Mouse (Mus musculus): ENCODE results near the gene Bet1l. TPM values are rescaled to one million over a fixed set of nuclear protein-coding genes. Genes with fewer than 3 reads are reported as not detected.

Bet1l gene
- polyA plus RNA-seq, 1 experiment: 19.9 TPM

GRCm38 (mm10) chr7:140851916-140852315 lies 5.5 kb downstream of the Bet1l start:
- no peak overlapping the region for H3K4me3 ChIP-seq (ENCODE audit: insufficient read depth, poor library complexity, severe bottlenecking)
- peaks cover 22% of the 10 kb centered on the region for H3K36me3 ChIP-seq (ENCODE audit: control insufficient read depth, insufficient read depth)
- H3ac ChIP-seq (ENCODE audit: control insufficient read depth, insufficient read length, low read depth): no peak overlapping the region
- no peaks in the 10 kb centered on the region for H3K27me3 ChIP-seq (ENCODE audit: control insufficient read depth, insufficient read depth, insufficient read length)
- peaks cover 18% of the 10 kb centered on the region for H3K79me3 ChIP-seq (ENCODE audit: low read depth)
- TF ChIP-seq CTCF (IDR thresholded peaks at IDR 0.05; ENCODE audit: control insufficient read depth, insufficient read depth, insufficient read length): no peak
- TF ChIP-seq MAX (IDR thresholded peaks at IDR 0.05): no peak
- TF ChIP-seq CEBPB (IDR thresholded peaks at IDR 0.05; ENCODE audit: low read depth): no peak
- TF ChIP-seq MYOD1 (IDR thresholded peaks at IDR 0.05; ENCODE audit: control insufficient read depth, insufficient read length, low read depth): no peak
- TF ChIP-seq FOSL1 (IDR thresholded peaks at IDR 0.05; ENCODE audit: insufficient read depth, low read length, poor library complexity, severe bottlenecking): no peak
- TF ChIP-seq MYOG (IDR thresholded peaks at IDR 0.05; ENCODE audit: control insufficient read depth, extremely low read depth, insufficient read length): no peak
- no peak for TF ChIP-seq USF1 (IDR thresholded peaks at IDR 0.05; ENCODE audit: low read depth)
- peaks cover 26% of the 10 kb centered on the region for H3K79me2 ChIP-seq (ENCODE audit: control insufficient read depth, insufficient read depth)

DNA sequence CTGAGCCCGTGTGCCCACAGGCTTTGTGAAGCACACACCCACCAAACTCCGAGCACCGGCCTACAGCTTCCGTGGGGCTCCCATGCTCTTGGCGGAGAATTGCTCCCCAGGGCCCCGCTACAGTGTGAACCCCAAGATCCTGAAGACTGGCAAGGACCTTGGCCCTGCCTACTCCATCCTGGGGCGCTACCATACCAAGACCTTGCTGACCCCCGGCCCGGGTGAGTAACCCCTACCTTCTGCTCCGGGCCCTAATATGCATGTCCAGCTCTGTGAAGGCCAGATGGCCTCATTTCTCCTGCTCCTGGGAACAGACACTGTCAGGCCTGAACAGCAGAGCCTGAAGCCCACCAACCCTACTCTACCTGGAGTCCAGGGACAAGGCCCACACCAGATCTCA lies 8.8 kb downstream of the Bet1l start:
- Histone ChIP-seq H3K36me3 (ENCODE audit: control insufficient read depth, insufficient read depth) (peaks cover 12% of the 10 kb centered on the region), H3K79me3 (ENCODE audit: low read depth) (peaks cover 1% of the 10 kb centered on the region), H3ac (ENCODE audit: control insufficient read depth, insufficient read length, low read depth) (no peak overlapping the region), H3K27me3 (ENCODE audit: control insufficient read depth, insufficient read depth, insufficient read length) (peaks cover 10% of the 10 kb centered on the region), H3K79me2 (ENCODE audit: control insufficient read depth, insufficient read depth) (peaks cover under 1% of the 10 kb centered on the region), H3K4me3 (ENCODE audit: insufficient read depth, poor library complexity, severe bottlenecking) (no peak overlapping the region)
- TF ChIP-seq MYOD1 (IDR thresholded peaks at IDR 0.05; ENCODE audit: control insufficient read depth, insufficient read length, low read depth) (no peak), FOSL1 (IDR thresholded peaks at IDR 0.05; ENCODE audit: insufficient read depth, low read length, poor library complexity, severe bottlenecking) (no peak), CEBPB (IDR thresholded peaks at IDR 0.05; ENCODE audit: low read depth) (no peak), CTCF (IDR thresholded peaks at IDR 0.05; ENCODE audit: control insufficient read depth, insufficient read depth, insufficient read length) (no peak), MYOG (IDR thresholded peaks at IDR 0.05; ENCODE audit: control insufficient read depth, extremely low read depth, insufficient read length) (no peak), MAX (IDR thresholded peaks at IDR 0.05) (no peak), USF1 (IDR thresholded peaks at IDR 0.05; ENCODE audit: low read depth) (no peak)

GRCm38 (mm10) chr7:140847755-140848580 lies 9.4 kb downstream of the Bet1l start, which contains the start of gene Odf3:
Gene Odf3 (plus strand): TSS chr7:140847805.
- Histone ChIP-seq H3ac (ENCODE audit: control insufficient read depth, insufficient read length, low read depth) (no peak within 1 kb of the TSS), H3K36me3 (ENCODE audit: control insufficient read depth, insufficient read depth) (peaks cover 5% of the 10 kb centered on the region), H3K27me3 (ENCODE audit: control insufficient read depth, insufficient read depth, insufficient read length) (peaks cover 12% of the 10 kb centered on the region), H3K79me2 (ENCODE audit: control insufficient read depth, insufficient read depth) (no peaks in the 10 kb centered on the region), H3K79me3 (ENCODE audit: low read depth) (no peaks in the 10 kb centered on the region), H3K4me3 (ENCODE audit: insufficient read depth, poor library complexity, severe bottlenecking) (no peak within 1 kb of the TSS)
- TF ChIP-seq MAX (IDR thresholded peaks at IDR 0.05) (no peak), MYOG (IDR thresholded peaks at IDR 0.05; ENCODE audit: control insufficient read depth, extremely low read depth, insufficient read length) (no peak)

DNA sequence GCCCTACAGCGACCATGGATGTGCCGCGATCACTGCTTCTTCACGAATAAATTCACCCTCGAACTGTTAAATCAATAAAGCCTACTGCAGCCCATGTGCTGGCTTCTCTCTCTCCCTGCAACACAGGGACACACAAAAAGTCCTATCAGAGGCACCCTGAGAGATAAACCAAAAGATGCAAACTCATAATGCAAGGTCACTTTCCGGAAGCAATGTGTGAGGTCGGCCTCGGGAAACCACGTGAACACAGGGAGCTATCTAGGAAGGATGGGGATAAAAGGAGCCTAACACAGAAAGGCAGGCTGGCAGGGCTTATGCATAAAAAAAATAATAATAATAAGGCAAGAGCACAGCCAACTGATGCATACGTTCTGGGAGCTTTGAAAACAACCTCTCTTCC lies 10.7 kb downstream of the Bet1l start:
- peaks cover 12% of the 10 kb centered on the region for H3K27me3 ChIP-seq (ENCODE audit: control insufficient read depth, insufficient read depth, insufficient read length)
- H3K36me3 ChIP-seq (ENCODE audit: control insufficient read depth, insufficient read depth): no peaks in the 10 kb centered on the region
- H3ac ChIP-seq (ENCODE audit: control insufficient read depth, insufficient read length, low read depth): no peak overlapping the region
- no peaks in the 10 kb centered on the region for H3K79me3 ChIP-seq (ENCODE audit: low read depth)
- TF ChIP-seq CTCF (IDR thresholded peaks at IDR 0.05; ENCODE audit: control insufficient read depth, insufficient read depth, insufficient read length) (no peak), USF1 (IDR thresholded peaks at IDR 0.05; ENCODE audit: low read depth) (no peak), FOSL1 (IDR thresholded peaks at IDR 0.05; ENCODE audit: insufficient read depth, low read length, poor library complexity, severe bottlenecking) (no peak), MYOG (IDR thresholded peaks at IDR 0.05; ENCODE audit: control insufficient read depth, extremely low read depth, insufficient read length) (no peak), MAX (IDR thresholded peaks at IDR 0.05) (no peak), MYOD1 (IDR thresholded peaks at IDR 0.05; ENCODE audit: control insufficient read depth, insufficient read length, low read depth) (no peak), CEBPB (IDR thresholded peaks at IDR 0.05; ENCODE audit: low read depth) (no peak)
- H3K79me2 ChIP-seq (ENCODE audit: control insufficient read depth, insufficient read depth): no peaks in the 10 kb centered on the region
- H3K4me3 ChIP-seq (ENCODE audit: insufficient read depth, poor library complexity, severe bottlenecking): no peak overlapping the region

DNA sequence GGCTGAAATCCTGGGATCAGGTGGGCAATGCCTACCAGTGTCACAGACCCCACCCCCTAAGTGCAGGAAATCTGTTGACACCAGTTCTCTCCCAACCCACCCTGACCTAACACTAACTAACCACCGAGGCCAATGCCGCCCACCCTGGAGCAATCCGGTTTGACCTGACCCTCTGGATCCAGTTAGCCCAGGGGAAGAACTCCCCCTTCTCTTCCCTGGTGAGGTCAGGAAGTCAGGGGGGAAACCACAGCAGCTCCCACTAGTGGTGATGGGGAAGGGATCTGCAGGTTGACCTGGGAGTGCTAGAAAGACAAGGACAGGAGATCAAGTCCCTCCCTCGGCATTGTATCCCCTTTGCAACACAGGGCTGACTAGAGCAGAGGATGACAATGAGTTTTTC lies 11.7 kb downstream of the Bet1l start:
- TF ChIP-seq CEBPB (IDR thresholded peaks at IDR 0.05; ENCODE audit: low read depth) (no peak), MYOG (IDR thresholded peaks at IDR 0.05; ENCODE audit: control insufficient read depth, extremely low read depth, insufficient read length) (no peak), MAX (IDR thresholded peaks at IDR 0.05) (no peak), FOSL1 (IDR thresholded peaks at IDR 0.05; ENCODE audit: insufficient read depth, low read length, poor library complexity, severe bottlenecking) (no peak)

More for the DNA sequence above, 11.7 kb downstream of the Bet1l start:
- Histone ChIP-seq H3K79me2 (ENCODE audit: control insufficient read depth, insufficient read depth) (no peaks in the 10 kb centered on the region), H3ac (ENCODE audit: control insufficient read depth, insufficient read length, low read depth) (no peak overlapping the region), H3K27me3 (ENCODE audit: control insufficient read depth, insufficient read depth, insufficient read length) (peaks cover 12% of the 10 kb centered on the region), H3K79me3 (ENCODE audit: low read depth) (no peaks in the 10 kb centered on the region), H3K4me3 (ENCODE audit: insufficient read depth, poor library complexity, severe bottlenecking) (no peak overlapping the region), H3K36me3 (ENCODE audit: control insufficient read depth, insufficient read depth) (no peaks in the 10 kb centered on the region)

All from C2C12 (cell line).